Mouse (Mus musculus) forebrain, embryonic 16.5 days (tissue): Measurements from ENCODE around the gene Lhx1. TPM values are rescaled to one million over a fixed set of nuclear protein-coding genes. Genes with fewer than 3 reads are reported as not detected.
A peak's percentile ranks its signal among the peaks of the same experiment; 100 is the strongest.

Experiments used
- ATAC-seq: fragments of 200-750 bp; cut with Nextera tagmentation; 2 replicates; pipeline ENCODE4 v1.8.0; 2017; ENCODE audit warnings: mild to moderate bottlenecking, moderate library complexity
- H3K27ac ChIP-seq: fragments of 300-500 bp; sonication (generic); 2 replicates; pipeline ENCODE4 v1.5.1; 2014; ENCODE audit warnings: low read length, control low read depth
- H3K27me3 ChIP-seq: fragments of 300-500 bp; sonication (generic); replicated peaks from 2 replicates; pipeline ENCODE4 v1.6.1; 2014; ENCODE audit warnings: low read length; ENCODE audit not compliant: control insufficient read depth, insufficient read depth
- H3K36me3 ChIP-seq: fragments of 300-500 bp; sonication (generic); 2 replicates; pipeline ENCODE4 v1.6.1; 2014; ENCODE audit not compliant: control insufficient read depth, insufficient read depth
- H3K4me1 ChIP-seq: fragments of 300-500 bp; sonication (generic); replicated peaks from 2 replicates; pipeline ENCODE4 v1.6.1; 2014; ENCODE audit warnings: low read length; ENCODE audit not compliant: control insufficient read depth, insufficient read depth
- H3K4me2 ChIP-seq: fragments of 300-500 bp; sonication (generic); 2 replicates; pipeline ENCODE4 v1.6.1; 2014; ENCODE audit warnings: mild to moderate bottlenecking, low read length, control low read depth
- H3K4me3 ChIP-seq: fragments of 300-500 bp; sonication (generic); replicated peaks from 2 replicates; pipeline ENCODE4 v1.5.1; 2014; ENCODE audit warnings: mild to moderate bottlenecking, low read length, control low read depth
- H3K9ac ChIP-seq: fragments of 300-500 bp; sonication (generic); replicated peaks from 2 replicates; pipeline ENCODE4 v1.6.1; 2014; ENCODE audit warnings: low read depth, low read length, control low read depth
- H3K9me3 ChIP-seq: fragments of 300-500 bp; sonication (generic); 2 replicates; pipeline ENCODE4 v1.6.1; 2016; ENCODE audit warnings: low read length; ENCODE audit not compliant: control insufficient read depth
- WGBS: fragments of 180-500 bp; shearing (Covaris S2); extraction: QIAGEN DNeasy Blood & Tissue Kit; methylation state at CpG from one replicate; pipeline ENCODE4 v1.1.7; 2014; 5-methylcytosine and 5-hydroxymethylcytosine counted together
- polyA plus RNA-seq: library from polyadenylated mRNA; unstranded; fragments of >200 nt; fragmentation: Nextera tagmentation; extraction: Ambion mirVana; gene quantifications from 2 replicates; pipeline ENCODE4 v1.2.1, GENCODE M21; 2015

Gene Lhx1
- polyA plus RNA-seq, 1 experiment from 2014 or later: 3.0 TPM

DNA sequence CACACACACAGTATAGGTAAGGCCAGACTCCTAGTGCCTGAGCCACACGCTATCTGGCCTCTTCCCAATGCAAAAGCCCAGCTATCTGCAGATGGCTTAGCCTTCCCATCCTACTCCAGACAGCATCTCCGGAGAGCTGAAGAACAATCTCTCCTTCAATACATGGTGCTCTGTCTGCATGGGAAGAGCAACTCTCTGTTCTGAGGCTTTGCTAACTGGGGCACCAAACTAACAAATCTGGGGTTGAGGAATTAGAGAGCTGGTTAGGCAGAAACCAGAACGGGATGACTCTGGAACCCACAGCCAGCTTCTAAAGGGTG lies 4.3 kb downstream of the Lhx1 start:
- Histone ChIP-seq H3K9me3 (no peaks in the 10 kb centered on the region), H3K36me3 (no peaks in the 10 kb centered on the region), H3K4me2 (no peak overlapping the region), H3K4me3 (no peak overlapping the region; the same call in 1 of the 2 replicates), H3K9ac (no peak overlapping the region), H3K4me1 (peaks cover 24% of the 10 kb centered on the region), H3K27me3 (peaks cover 61% of the 10 kb centered on the region), H3K27ac (no peak overlapping the region)
- ATAC-seq: no peak
- 8% methylated on average over 3 of the region's 3 CpGs for WGBS

DNA sequence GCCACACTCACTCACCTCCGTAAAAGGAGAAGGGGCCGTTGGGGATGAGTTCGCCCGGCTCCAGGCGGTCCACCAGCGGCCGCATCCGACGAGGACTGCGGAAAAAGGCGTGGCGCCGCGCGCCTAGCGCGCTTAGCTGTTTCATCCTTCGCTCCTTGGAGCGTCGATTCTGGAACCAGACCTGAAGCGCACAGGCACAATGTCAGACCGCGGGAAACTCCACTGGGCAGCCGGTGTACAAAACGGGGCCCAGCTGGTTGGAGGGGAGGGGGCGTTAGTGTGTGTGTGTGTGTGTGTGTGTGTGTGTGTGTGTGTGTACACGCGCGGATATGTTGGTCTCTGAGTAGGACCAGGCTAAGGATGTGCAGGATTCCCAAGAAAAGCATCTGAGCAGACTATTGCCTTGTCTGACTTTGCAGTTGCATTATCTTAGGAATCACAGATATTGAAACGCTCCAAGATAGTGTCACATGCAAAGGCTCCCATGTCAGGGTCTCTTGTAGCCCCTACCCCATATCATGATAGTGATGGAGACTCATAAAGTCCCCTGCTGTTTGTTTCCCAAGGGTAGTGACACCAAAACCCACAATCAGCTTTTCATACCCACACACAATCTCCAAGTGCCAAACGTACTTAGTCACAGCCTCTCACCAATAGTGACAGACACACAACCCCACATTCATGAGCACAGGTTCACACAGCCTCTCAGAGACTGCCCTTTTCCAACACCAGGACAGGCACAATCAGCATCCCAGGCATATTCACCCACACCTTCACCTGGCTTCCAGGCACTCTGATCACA lies 4.9 kb downstream of the Lhx1 start:
- Histone ChIP-seq H3K27ac (no peak overlapping the region), H3K27me3 (peaks cover 63% of the 10 kb centered on the region)
- 2% methylated on average over 31 of the region's 31 CpGs for WGBS

DNA sequence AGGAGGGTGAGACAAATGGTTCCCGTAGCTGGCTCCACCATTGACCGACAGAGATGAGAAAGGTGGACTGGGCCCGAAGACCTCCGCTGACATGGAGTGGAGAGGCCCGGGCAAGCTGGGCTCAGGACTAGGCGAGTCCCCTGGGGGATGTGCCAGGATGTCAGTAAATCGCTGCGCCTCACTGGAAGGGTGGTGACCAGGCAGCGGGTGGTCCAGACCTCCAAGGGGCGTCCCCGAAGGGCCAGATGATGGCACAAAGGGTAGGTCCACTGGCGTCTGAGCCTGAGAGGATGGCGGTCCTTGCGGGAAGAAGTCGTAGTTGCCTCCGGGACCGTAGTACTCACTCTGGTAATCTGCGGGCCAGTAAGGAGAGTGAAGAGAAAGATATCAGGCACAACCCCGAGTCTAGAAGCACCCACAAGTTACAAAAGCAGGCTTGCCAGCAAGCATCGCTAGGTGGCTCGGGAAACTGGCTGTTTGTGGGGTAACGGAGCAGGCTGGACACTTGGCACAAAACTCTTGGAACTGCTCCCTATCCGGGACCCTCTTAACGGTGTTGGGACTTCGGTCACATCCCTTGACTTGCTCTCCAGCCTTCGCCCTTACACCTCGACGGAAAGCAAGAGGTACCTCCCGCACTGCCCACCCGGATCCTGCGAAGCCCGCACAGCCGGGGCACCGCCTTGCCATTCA lies 5.6 kb downstream of the Lhx1 start:
- 2% methylated on average over 34 of the region's 34 CpGs for WGBS
- Histone ChIP-seq H3K9ac (no peak overlapping the region), H3K27me3 (peaks cover 69% of the 10 kb centered on the region), H3K36me3 (no peaks in the 10 kb centered on the region), H3K4me3 (no peak overlapping the region), H3K9me3 (no peaks in the 10 kb centered on the region), H3K27ac (no peak overlapping the region), H3K4me1 (peaks cover 11% of the 10 kb centered on the region), H3K4me2 (no peak overlapping the region)
- ATAC-seq: no peak

More for the DNA sequence above, 4.9 kb downstream of the Lhx1 start:
- Histone ChIP-seq H3K4me2 (no peak overlapping the region), H3K9ac (no peak overlapping the region), H3K9me3 (no peaks in the 10 kb centered on the region), H3K4me3 (no peak overlapping the region; the same call in 1 of the 2 replicates), H3K4me1 (peaks cover 18% of the 10 kb centered on the region), H3K36me3 (no peaks in the 10 kb centered on the region)
- no peak for ATAC-seq

DNA sequence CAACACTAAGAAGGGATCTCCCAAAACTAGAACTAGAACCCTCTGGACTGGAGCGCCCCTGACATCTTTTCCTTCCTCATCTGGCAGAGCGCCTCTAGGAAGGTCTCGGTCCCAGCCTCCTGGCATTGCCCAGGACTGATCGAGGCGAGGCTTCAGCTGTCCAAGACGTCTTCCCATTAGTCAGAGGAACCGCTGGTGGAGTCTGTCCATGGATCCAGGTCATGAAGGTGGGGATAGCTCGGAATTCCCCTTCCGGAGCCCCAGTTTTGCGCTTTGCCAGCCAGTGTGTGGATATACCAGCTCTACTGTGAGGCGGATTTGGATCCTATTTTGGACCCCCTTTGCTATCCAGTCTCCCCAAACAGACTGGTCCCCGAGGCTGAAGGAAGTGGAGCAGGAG lies 6.3 kb downstream of the Lhx1 start:
- no peak overlapping the region for H3K4me2 ChIP-seq
- H3K9ac ChIP-seq: no peak overlapping the region
- H3K36me3 ChIP-seq: no peaks in the 10 kb centered on the region
- H3K9me3 ChIP-seq: no peaks in the 10 kb centered on the region
- ATAC-seq: no peak
- peaks cover 8% of the 10 kb centered on the region; the same call in 1 of the 2 replicates for H3K4me1 ChIP-seq
- no peak overlapping the region for H3K27ac ChIP-seq
- 3% methylated on average over 12 of the region's 12 CpGs for WGBS
- H3K4me3 ChIP-seq: no peak overlapping the region
- peaks cover 71% of the 10 kb centered on the region for H3K27me3 ChIP-seq

DNA sequence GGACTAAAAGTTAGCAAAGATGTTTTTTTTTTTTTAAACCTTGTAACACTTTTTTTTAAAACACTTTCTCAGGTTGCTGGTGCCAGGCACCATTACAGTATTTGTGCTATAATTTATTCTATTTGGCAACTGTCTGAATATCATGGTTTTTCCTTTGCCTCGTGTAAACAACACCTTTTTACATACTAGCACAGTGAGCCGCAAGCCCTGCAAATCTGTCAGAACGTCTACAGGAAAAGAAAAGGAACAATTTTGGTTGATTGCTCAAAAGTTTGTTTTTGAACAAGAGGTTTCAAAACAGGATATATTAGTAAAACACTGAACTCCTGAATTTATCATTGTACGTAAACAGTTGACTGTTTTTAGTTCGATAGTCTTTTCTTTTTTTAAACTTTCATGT lies 7.1 kb downstream of the Lhx1 start:
- Histone ChIP-seq H3K27me3 (peaks cover 64% of the 10 kb centered on the region), H3K27ac (no peak overlapping the region), H3K4me2 (no peak overlapping the region), H3K4me3 (no peak overlapping the region), H3K9ac (no peak overlapping the region), H3K36me3 (no peaks in the 10 kb centered on the region), H3K4me1 (peaks cover 8% of the 10 kb centered on the region; the same call in 1 of the 2 replicates), H3K9me3 (no peaks in the 10 kb centered on the region)
- 18% methylated on average over 5 of the region's 5 CpGs for WGBS
- ATAC-seq: no peak

DNA sequence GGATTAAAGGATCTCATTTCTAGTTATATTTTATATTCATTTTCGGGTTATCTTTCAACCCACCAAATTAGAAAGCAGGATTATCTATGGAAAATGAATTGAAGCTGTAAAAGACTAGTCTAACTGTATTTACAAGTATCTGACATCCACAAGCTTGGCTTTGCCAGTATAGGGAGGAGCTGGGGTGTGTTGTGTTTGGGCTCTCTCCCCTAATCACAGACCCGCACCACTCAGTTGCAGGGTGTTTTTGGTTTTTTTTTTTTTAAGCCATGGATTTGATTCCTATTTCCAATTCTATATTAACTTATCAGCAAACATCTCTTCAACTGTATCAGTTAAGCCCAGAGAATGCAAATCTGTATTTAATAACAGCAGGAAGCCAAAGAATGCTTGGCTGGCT lies 7.9 kb downstream of the Lhx1 start:
- H3K27me3 ChIP-seq: peaks cover 58% of the 10 kb centered on the region
- no peaks in the 10 kb centered on the region for H3K36me3 ChIP-seq
- H3K4me2 ChIP-seq: no peak overlapping the region
- no peak overlapping the region for H3K4me3 ChIP-seq
- no peak overlapping the region for H3K27ac ChIP-seq
- H3K4me1 ChIP-seq: peaks cover 9% of the 10 kb centered on the region
- H3K9me3 ChIP-seq: no peaks in the 10 kb centered on the region
- no peak for ATAC-seq
- H3K9ac ChIP-seq: no peak overlapping the region
- 16% methylated on average over 2 of the region's 2 CpGs for WGBS

DNA sequence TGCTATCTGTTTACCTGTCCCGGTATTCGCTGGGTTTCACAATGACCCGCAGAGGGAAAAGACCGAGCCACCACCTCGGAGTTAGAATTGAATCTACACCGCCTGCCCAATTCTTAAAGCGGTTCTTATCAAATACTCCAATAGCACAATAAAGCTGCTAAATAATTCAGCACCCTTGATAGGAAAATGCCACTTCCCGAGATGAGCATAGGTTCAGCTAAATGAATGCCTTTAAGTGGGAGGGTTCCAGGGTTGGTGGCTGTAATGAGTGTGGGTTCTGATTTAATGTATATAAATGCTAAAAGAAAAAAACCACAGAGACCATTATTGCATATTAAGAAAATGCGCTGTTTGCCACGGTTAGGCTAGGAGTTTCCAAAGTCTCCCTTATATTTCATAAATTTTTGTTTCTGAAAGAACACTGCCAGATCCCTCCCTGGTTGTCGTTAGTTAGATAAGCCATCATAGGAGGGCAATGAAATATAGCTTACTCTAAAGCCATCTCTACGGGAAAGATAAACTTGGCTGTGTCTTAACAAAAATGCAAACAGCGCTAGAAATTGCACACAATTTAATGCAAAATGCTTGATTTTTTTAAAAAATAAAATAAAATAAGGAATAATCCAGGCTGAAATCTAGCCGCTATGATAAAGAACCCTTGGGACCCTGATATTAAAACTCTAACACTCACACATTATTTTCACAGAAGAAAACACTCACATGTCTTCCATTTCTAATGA lies 8.7 kb downstream of the Lhx1 start:
- peaks cover 55% of the 10 kb centered on the region for H3K27me3 ChIP-seq
- H3K27ac ChIP-seq: no peak overlapping the region
- H3K36me3 ChIP-seq: no peaks in the 10 kb centered on the region
- ATAC-seq: no peak
- H3K9ac ChIP-seq: no peak overlapping the region
- no peaks in the 10 kb centered on the region for H3K9me3 ChIP-seq
- H3K4me2 ChIP-seq: no peak overlapping the region
- H3K4me1 ChIP-seq: peaks cover 13% of the 10 kb centered on the region
- WGBS: 4% methylated on average over 14 of the region's 14 CpGs
- no peak overlapping the region for H3K4me3 ChIP-seq

DNA sequence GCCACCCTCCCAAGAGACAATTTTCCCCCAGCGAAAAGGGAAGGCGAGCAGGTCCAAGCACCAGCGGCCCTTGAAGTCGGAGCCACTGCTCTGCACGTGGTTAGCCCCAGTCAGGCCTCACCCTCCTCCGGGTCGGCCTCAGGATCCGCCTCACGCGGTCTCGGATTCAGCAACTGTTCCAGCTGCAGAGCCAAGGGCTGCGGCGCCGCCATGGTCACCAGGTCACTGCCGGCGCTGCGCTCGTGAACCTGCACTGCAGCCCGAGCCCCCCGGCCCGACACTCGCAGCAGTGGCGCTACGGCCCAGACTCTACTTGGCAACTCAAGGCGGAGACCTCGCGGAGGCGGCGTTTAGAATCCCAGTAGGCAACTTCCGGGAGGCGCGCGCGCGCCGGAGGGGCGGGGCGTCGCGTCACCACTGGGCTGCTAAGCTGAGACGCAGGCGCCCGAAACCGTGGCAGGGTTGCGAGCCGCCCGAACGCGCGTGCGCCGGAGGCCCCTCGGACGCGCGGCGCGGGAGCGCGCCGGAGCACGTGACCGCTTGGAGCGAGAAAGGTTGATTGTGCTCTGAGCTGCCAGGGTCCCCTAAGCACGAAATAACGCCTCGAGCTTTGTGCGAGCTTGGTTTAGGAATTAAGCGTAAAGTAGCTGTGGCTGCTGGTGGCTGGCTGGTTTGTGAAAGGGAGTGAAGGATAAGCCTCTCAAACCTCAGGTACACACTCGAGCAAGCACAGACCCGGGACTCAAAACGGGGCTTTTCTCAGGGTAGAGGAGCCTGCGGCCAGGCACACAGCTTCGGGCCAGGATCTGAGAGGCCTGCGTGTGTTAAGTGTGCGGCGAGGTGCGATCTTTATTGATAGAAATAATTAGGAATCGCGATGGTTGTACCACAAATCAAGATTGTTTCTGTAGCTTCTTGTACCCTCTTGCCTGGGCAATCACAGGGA lies 11.9 kb downstream of the Lhx1 start, which contains the start of gene Aatf:
Gene Aatf, minus strand, starts transcription at position 352 of the 946 bp plus-strand sequence.
- Histone ChIP-seq H3K27ac (peak within 1 kb of the TSS; percentile 74), H3K4me1 (peaks cover 13% of the 10 kb centered on the region), H3K9ac (peak within 1 kb of the TSS; percentile 68), H3K27me3 (peaks cover 27% of the 10 kb centered on the region), H3K4me2 (peak within 1 kb of the TSS; percentile 80), H3K36me3 (peaks cover 4% of the 10 kb centered on the region; the same call in 1 of the 2 replicates), H3K4me3 (peak within 1 kb of the TSS; percentile 61), H3K9me3 (no peaks in the 10 kb centered on the region)
- WGBS: 0% methylated on average over 80 of the region's 80 CpGs
- ATAC-seq: peak; percentile 98
